Mouse (Mus musculus) ES-Bruce4 (cell line): ENCODE results near the gene Fryl. TPM values are rescaled to one million over a fixed set of nuclear protein-coding genes. Genes with fewer than 3 reads are reported as not detected.
A peak's percentile ranks its signal among the peaks of the same experiment; 100 is the strongest.

Experiments used
- H3K27ac ChIP-seq: 2 replicates; pipeline ENCODE4 v1.5.1; 2012; ENCODE audit warnings: low read length, inconsistent platforms; ENCODE audit not compliant: insufficient read depth
- H3K27me3 ChIP-seq: 2 replicates; pipeline ENCODE4 v1.6.1; 2012; ENCODE audit warnings: mild to moderate bottlenecking, low read length, inconsistent platforms; ENCODE audit not compliant: control insufficient read depth, poor library complexity, insufficient read depth, severe bottlenecking
- H3K36me3 ChIP-seq: 2 replicates; pipeline ENCODE4 v1.6.1; 2012; ENCODE audit warnings: inconsistent platforms, mild to moderate bottlenecking, low read length, moderate library complexity; ENCODE audit not compliant: control insufficient read depth, poor library complexity, insufficient read depth, severe bottlenecking
- H3K4me1 ChIP-seq: one replicate; pipeline ENCODE4 v1.8.1; 2011; ENCODE audit warnings: low read length; ENCODE audit not compliant: control insufficient read depth, insufficient read depth
- H3K4me3 ChIP-seq: 2 replicates; pipeline ENCODE4 v1.5.1; 2011; ENCODE audit warnings: low read depth, mild to moderate bottlenecking, low read length
- H3K9ac ChIP-seq: 2 replicates; pipeline ENCODE4 v1.6.1; 2012; ENCODE audit warnings: low read depth, mild to moderate bottlenecking, inconsistent platforms; ENCODE audit not compliant: poor library complexity, severe bottlenecking
- H3K9me3 ChIP-seq: replicated peaks from 2 replicates; pipeline ENCODE4 v1.6.1; 2012; ENCODE audit warnings: mild to moderate bottlenecking, low read length, inconsistent platforms; ENCODE audit not compliant: control insufficient read depth, poor library complexity, insufficient read depth, severe bottlenecking
- CTCF ChIP-seq: IDR thresholded peaks from one replicate; pipeline ENCODE4 v1.8.1; 2011; ENCODE audit warnings: low read depth, low read length
- EP300 ChIP-seq: IDR thresholded peaks from 2 replicates; pipeline ENCODE4 v1.6.1; 2011; ENCODE audit warnings: low read depth, low read length; ENCODE audit not compliant: insufficient read depth
- POLR2A ChIP-seq: IDR thresholded peaks from one replicate; pipeline ENCODE4 v1.8.1; 2011; ENCODE audit warnings: low read length; ENCODE audit not compliant: insufficient read depth
- polyA plus RNA-seq: library from polyadenylated mRNA; stranded (reverse); fragments of >200 nt; gene quantifications from 2 replicates; pipeline ENCODE4 v1.2.4, GENCODE M21; 2011; ENCODE audit warnings: low read depth; ENCODE audit not compliant: missing spikeins, insufficient read depth, insufficient read length

Gene Fryl
- polyA plus RNA-seq, 1 experiment = 94.8 TPM

GRCm38 (mm10) chr5:73157502-73157901 lies 98.9 kb downstream of the Fryl start:
- Histone ChIP-seq H3K27ac (no peak overlapping the region), H3K4me3 (no peak overlapping the region), H3K9me3 (no peaks in the 10 kb centered on the region), H3K9ac (no peak overlapping the region), H3K4me1 (peaks cover 7% of the 10 kb centered on the region), H3K27me3 (no peaks in the 10 kb centered on the region), H3K36me3 (no peaks in the 10 kb centered on the region)
- TF ChIP-seq POLR2A = no peak
- TF ChIP-seq CTCF = no peak
- TF ChIP-seq EP300 = no peak

DNA sequence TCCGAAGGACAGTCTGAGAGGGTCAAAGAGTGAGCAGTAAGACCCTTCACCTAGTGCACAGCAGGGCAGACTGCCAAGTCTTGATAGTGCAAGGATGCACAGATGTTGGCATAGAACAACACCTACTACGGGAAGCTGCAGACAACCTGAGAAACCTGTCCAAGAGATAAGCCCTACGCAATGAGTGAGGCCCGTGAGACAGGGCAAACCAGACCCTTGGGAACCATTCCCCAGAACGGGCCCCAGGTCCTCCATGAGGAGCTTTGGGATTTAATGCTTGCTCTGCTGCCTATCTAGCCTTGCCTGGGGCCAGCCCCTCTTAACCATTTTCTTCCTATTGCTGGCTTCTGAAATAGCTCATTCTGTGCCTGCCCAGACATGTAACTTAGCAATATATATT lies 99.4 kb downstream of the Fryl start:
- TF ChIP-seq CTCF = no peak
- TF ChIP-seq POLR2A = no peak
- TF ChIP-seq EP300 = no peak
- no peaks in the 10 kb centered on the region for H3K9me3 ChIP-seq
- peaks cover 7% of the 10 kb centered on the region for H3K4me1 ChIP-seq
- H3K36me3 ChIP-seq = no peaks in the 10 kb centered on the region
- no peaks in the 10 kb centered on the region for H3K27me3 ChIP-seq
- no peak overlapping the region for H3K9ac ChIP-seq
- no peak overlapping the region for H3K27ac ChIP-seq
- no peak overlapping the region for H3K4me3 ChIP-seq

DNA sequence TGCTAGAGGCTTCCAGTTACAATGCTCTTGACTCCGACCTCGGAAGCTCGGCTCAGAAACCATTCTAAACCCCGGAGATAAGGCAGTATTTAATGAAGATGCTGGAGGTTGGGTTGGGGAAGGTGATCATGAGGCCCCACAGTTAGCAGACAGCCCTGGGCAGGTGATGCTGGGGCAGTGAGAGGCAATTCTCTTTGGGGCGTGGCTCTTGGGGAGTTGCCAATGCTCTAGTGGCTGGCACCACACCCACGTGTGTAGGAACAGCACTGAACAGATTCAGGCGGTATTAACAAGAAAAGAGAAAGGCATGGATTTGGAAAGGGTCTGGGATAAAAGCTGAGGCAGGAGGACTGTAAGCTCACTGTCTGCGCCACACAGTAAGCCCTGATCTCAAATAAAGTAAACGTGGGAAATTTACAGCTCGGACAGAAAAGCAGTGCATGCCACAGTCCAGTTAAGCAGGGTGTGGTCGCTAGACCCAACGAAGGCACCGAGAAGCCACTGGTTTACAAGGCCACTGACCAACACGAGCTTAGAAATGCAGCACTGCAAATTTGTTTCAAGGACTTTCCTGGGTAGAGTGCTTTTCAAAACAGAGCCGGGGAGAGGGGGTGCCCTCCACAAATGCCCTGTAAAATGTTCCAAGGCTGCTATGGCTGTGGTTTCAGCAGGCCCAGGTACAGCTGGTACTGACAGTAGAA lies 100.0 kb downstream of the Fryl start:
- TF ChIP-seq CTCF (no peak), EP300 (no peak), POLR2A (no peak)
- Histone ChIP-seq H3K9ac (no peak overlapping the region), H3K4me1 (peaks cover 8% of the 10 kb centered on the region), H3K27ac (no peak overlapping the region), H3K9me3 (no peaks in the 10 kb centered on the region), H3K36me3 (no peaks in the 10 kb centered on the region), H3K27me3 (no peaks in the 10 kb centered on the region), H3K4me3 (no peak overlapping the region)

- peaks cover 9% of the 10 kb centered on the region for H3K4me1 ChIP-seq
- H3K4me3 ChIP-seq = no peak overlapping the region
- no peak for TF ChIP-seq EP300
- no peak for TF ChIP-seq POLR2A
- TF ChIP-seq CTCF = no peak
- H3K9me3 ChIP-seq = no peaks in the 10 kb centered on the region
- H3K27ac ChIP-seq = no peak overlapping the region
- no peaks in the 10 kb centered on the region for H3K36me3 ChIP-seq
- no peak overlapping the region for H3K9ac ChIP-seq
- H3K27me3 ChIP-seq = no peaks in the 10 kb centered on the region
Measured at GRCm38 (mm10) chr5:73153802-73154465, 102.5 kb downstream of the Fryl start.

DNA sequence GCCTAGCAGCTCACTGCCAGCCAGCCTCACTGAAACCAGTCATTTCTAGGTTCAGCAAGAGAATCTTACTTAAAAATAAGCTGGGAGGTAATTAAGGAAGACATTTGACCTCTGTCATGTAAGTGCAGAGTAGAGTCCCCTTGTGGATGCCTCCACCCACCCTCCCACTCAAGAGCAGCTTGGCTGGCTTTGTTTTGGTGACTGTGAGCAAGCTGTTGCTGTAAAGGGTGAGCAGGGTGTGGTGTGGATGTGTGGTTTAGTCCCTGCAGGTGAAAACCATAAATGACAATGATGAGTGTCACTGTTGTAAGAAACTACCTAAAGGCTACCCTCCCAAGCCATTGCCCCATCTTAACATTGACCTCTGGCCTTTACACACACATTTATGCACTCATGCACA lies 104.2 kb downstream of the Fryl start:
- H3K9ac ChIP-seq = no peak overlapping the region
- TF ChIP-seq EP300 (0 out of 2 replicates have a peak, but pooled peaks have one; percentile 25), CTCF (no peak)
- H3K27me3 ChIP-seq = no peaks in the 10 kb centered on the region
- peaks cover 9% of the 10 kb centered on the region for H3K4me1 ChIP-seq
- H3K27ac ChIP-seq = no peak overlapping the region
- no peaks in the 10 kb centered on the region for H3K9me3 ChIP-seq
- H3K4me3 ChIP-seq = no peak overlapping the region
- peaks cover 2% of the 10 kb centered on the region; the same call in 1 of the 2 replicates for H3K36me3 ChIP-seq

GRCm38 (mm10) chr5:73150877-73151445 lies 105.5 kb downstream of the Fryl start:
- no peaks in the 10 kb centered on the region for H3K9me3 ChIP-seq
- H3K36me3 ChIP-seq = peaks cover 10% of the 10 kb centered on the region
- H3K27ac ChIP-seq = no peak overlapping the region
- TF ChIP-seq CTCF (no peak), EP300 (no peak), POLR2A (no peak)
- H3K9ac ChIP-seq = no peak overlapping the region
- H3K4me3 ChIP-seq = no peak overlapping the region
- H3K27me3 ChIP-seq = no peaks in the 10 kb centered on the region
- peaks cover 1% of the 10 kb centered on the region for H3K4me1 ChIP-seq
